Mouse (Mus musculus) layer of hippocampus, adult 8-10 months (tissue): Measurements from ENCODE around the gene Btn1a1. TPM values are rescaled to one million over a fixed set of nuclear protein-coding genes. Genes with fewer than 3 reads are reported as not detected.

Source experiments
- DNase-seq, 2 experiments: peaks; one replicate each; pipeline ENCODE4 v3.0.0; 2022; ENCODE audit warnings: low spot score in 2 of 2
- total RNA-seq, 4 experiments: library from RNA; stranded (reverse); gene quantifications; 2 replicates each; pipeline ENCODE4 v1.2.4; 2022

Gene Btn1a1
- not detected for total RNA-seq

GRCm38 (mm10) chr13:23465600-23466109 lies at the start of gene Btn1a1:
Gene Btn1a1 (minus strand): TSS chr13:23465901.
- no peak for DNase-seq

DNA sequence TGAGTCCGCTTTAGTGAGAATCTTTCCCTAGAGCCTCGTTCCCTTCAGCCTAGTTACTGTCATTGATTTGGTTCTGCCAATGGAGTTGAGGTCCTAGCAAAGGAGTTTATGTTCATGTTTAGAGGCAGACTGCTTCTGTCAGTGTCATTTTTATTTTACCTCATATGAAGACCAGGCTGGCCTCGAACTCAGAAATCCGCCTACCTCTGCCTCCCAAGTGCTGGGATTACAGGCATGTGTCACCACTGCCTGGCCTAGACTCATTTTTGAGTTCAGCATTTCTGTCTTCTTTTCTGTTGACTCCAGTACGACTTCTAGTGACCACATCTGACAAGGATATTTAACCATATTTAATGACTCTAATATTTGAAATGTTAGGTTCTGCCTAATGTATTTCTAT lies 49.6 kb upstream of the Btn1a1 start:
- no peak for DNase-seq

GRCm38 (mm10) chr13:23513517-23513916 lies 47.8 kb upstream of the Btn1a1 start:
- DNase-seq = no peak

DNA sequence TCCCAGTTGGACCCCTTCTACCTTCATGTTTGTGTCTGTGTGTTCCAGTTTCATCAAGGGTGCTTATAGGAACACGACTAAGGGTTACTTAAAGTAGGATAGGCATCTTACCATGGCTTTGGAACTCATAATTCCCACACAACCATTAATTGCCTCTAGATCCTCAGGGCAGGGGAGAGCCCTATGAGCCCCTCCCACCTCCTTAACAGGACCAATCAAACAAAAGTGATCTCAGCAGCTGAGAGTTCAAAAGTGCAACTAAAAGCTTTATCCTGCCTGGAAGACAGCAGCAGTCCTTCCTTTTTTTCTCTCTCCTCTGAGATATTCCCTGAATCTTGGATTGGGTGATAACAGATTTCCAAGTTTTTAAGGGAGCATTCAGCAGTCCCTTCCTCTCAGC lies 44.4 kb upstream of the Btn1a1 start:
- DNase-seq = no peak

GRCm38 (mm10) chr13:23506819-23507515 lies 41.3 kb upstream of the Btn1a1 start:
- no peak for DNase-seq

DNA sequence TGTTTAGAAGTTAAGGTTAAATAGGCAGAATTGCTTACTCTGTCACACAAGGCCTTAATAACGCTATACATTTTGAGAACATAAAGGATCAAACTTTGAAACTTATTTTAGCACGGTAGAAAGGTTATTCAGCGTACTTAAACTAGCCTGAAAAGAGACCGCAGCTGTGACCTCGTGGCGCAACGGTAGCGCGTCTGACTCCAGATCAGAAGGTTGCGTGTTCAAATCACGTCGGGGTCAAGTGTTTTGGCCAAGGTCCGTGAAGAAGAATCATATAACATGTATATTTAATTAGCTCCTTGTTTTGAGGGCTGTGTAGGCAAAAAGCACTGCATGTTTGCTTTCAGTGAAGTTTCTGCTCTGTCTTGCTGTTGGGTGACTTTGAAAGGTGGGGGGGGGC lies 40.6 kb upstream of the Btn1a1 start:
- no peak for DNase-seq

GRCm38 (mm10) chr13:23505662-23506345 lies 40.1 kb upstream of the Btn1a1 start:
- DNase-seq = no peak

DNA sequence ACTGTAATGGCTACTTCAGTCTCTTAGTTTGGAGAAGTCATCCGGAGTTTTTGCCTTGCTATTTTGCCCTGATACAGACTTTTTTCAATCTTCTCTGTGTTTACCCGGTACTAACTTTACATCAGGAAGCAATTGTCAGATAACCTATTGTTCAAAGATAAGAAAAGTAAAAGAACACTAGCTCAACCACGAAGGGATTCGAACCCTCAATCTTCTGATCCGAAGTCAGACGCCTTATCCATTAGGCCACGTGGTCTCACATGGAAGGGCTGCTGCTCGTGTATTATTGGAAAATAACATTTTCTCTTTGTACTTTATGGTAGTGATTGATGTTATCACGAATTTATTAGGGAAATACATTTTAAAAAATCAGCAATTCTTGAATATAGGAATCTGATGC lies 38.1 kb upstream of the Btn1a1 start:
- peak in 1 of 2 experiments; percentile 65 for DNase-seq

DNA sequence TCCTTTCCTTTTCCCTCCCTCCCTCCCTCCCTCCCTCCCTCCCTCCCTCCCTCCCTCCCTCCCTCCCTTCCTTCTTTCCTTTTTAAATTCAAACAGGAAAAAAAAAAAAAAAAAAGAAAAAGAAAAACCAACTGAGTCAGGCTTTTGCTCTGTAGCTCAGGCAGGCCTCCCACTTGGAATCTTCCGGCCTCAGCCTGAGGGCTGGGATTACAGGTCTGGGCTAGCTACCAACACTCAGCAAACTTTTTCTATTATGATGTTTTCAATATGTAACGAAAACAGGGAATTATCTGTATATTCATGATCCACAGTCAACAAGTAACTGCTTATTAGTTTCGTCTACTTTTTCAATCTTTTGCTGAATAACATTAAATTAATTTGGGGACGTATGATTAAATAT lies 37.2 kb upstream of the Btn1a1 start:
- DNase-seq = no peak

GRCm38 (mm10) chr13:23502031-23502567 lies 36.4 kb upstream of the Btn1a1 start:
- DNase-seq = no peak

GRCm38 (mm10) chr13:23501511-23501910 lies 35.8 kb upstream of the Btn1a1 start:
- DNase-seq = no peak

DNA sequence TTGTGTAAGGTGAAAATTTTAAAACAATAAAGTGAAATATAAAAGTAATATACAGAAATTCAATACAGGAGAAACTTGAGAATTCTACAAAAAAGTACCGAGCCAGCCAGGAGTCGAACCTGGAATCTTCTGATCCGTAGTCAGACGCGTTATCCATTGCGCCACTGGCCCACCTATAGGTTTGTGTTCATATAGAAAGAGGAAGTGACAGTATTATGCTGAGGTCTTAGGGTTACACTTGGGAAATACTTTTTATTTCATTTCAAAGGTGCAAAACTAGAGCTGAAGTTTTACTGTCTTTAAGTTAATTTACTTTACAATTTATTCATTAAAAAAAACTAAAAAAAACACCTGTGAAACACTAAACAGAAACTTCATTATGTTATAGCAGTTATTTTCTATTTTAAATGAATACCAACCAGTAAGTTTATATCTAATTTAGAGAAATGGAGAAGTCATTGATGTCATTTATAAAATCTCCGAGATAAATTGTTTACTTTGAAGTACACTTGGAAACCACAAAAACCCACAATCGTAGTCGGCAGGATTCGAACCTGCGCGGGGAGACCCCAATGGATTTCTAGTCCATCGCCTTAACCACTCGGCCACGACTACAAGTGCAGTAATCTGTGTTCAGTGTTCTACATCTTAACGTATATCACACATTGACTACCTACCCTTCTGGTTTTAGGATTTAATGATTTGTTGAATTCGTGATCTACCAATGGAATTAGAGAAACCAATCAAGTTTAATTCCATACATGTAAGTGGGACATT lies 34.9 kb upstream of the Btn1a1 start:
- DNase-seq = peak in 1 of 2 experiments; percentile 82

DNA sequence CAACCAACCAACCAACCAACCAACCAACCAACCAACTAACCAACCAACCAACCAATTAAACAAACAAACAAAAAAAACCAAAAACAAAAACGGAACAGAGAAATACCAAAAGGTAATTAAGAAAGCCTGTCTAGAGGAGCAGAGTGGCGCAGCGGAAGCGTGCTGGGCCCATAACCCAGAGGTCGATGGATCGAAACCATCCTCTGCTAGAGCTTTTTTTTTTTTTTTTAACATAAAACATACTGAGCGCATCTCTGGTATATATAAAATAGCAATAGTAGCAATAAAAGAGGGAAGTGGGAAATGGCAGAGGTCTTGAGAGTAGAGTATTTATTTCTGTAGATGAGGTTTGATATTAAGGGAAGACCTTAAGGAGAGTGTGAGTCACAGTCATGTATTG lies 34.2 kb upstream of the Btn1a1 start:
- no peak for DNase-seq

- DNase-seq = no peak
Observed at GRCm38 (mm10) chr13:23498653-23499052, 33.0 kb upstream of the Btn1a1 start.

DNA sequence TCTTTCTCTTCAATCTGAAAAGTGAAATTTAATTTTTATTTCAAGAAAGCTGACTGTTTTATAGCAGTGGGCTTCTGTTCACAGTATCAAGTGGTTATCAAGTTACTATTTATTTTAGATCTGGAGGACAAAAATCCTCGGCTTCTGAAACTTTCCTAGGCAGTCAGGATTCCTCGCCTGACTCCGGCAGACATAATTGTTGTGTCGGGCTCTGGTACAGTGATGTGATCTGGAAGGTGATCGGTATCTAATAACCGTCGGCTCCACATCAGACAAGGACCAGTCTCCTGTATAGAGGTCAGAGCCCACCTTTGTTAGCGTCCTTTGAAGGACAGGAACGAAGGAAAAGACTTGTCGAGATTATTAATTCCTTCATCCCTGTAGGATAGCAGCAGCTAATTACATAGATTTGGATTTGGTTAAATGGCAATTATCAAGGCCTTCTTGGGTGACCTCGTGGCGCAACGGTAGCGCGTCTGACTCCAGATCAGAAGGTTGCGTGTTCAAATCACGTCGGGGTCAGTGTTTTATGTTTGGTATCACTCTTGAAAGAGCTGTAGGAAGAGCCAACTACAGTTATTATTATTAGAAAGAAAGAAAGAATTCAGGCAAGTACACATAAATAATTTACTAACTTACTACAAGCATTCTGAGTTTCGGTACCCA lies 32.1 kb upstream of the Btn1a1 start:
- DNase-seq = peak in 1 of 2 experiments; percentile 70

- no peak for DNase-seq
Observed at GRCm38 (mm10) chr13:23495526-23495925, 29.8 kb upstream of the Btn1a1 start.

DNA sequence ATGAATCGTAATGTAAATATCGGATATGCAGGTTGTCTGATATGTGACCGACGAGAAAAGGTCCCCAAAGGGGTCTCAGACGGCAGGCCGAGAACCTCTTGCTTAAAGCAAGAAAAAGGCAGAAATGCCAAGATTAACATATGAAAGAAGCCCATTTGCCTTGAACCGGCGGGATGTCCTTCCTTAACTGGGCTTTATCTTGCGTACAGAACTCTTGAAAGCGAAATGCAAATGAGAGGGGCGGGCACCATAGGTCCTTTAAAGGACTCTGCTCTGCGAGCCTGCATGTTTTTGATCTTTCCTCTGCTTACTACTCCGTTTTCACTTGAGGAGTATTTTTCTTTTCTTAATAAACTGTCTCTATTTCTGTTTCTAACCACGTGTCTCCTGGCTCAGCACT lies 26.3 kb upstream of the Btn1a1 start:
- DNase-seq = no peak

DNA sequence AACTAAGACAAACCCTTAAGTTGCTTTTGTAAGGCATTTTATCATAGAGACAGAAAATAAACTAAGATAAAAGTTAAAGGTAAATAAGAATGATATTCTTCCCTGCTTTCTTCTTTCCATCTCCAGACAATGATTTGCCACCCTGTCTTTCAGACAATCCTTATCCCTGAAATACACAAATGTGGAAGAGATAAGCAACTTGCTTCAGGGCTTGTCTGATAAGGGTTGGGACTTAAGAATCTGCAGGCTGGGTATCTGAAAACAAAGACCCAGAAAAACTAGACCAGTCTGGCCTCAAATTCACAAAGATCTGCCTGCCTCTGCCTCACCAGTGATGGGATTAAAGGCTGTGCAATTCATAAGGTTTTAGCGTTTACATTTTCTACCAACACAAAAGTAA lies 25.6 kb upstream of the Btn1a1 start:
- no peak for DNase-seq

- no peak for DNase-seq
Observed at GRCm38 (mm10) chr13:23490863-23491262, 25.2 kb upstream of the Btn1a1 start.

DNA sequence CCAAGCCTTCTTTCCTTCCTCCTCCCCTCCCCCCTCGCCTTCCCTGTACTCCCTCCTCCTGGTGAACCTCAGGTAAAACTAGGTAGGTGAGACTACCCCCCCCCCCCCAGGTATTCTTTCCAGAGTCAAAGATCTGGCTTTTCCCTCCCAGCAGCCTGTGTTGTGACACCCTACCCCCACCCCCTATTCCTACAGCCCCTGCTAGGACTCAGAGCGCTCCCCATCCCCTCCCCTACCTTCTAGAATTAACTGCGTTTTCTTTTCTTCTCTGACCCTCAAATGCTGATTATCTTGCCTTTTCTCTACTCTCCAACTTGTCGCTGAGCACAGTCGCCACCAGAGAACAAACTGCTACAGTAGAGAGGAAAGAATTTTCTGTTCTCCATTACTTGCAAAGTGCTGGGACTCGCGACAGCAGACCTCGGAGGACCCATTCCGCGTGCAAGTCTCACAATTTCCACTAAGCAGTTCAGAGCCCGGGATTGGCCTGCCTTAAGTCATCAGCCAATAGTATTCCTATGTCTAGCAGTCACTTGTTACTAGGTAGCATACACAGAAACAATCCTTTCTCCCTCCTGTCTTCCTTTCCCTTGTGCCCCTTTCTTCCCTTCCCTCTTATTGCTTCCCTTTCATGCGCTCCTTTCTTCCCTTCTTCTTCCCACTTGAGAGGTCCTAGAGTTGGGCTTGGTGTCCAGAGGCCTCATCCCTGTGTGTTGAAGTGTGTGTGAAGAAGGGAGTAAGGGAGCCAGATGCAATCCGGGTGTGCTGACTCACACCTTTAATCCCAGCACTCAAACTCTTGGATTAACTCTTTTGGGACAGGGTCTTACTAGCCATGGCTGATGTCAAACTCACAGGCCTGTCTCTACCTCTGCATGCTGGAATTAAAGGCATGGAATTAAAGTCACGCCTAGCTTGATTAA lies 23.0 kb upstream of the Btn1a1 start, which contains the start of gene Btn2a2:
TSS of gene Btn2a2 (minus strand) at position 458 of the 923 bp plus-strand sequence.
- DNase-seq = peak; percentile 69 to 75
